Mouse (Mus musculus) CD8-positive naive resting alpha-beta T cell, adult 2 months (primary cell): ENCODE results near the gene Fxyd5.

Experiments used
- DNase-seq, 2 experiments: peaks; one replicate each; pipeline ENCODE4 v3.0.0; 2022; ENCODE audit warnings: low read depth in 2 of 2, low spot score in 2 of 2

Fxyd5 gene

DNA sequence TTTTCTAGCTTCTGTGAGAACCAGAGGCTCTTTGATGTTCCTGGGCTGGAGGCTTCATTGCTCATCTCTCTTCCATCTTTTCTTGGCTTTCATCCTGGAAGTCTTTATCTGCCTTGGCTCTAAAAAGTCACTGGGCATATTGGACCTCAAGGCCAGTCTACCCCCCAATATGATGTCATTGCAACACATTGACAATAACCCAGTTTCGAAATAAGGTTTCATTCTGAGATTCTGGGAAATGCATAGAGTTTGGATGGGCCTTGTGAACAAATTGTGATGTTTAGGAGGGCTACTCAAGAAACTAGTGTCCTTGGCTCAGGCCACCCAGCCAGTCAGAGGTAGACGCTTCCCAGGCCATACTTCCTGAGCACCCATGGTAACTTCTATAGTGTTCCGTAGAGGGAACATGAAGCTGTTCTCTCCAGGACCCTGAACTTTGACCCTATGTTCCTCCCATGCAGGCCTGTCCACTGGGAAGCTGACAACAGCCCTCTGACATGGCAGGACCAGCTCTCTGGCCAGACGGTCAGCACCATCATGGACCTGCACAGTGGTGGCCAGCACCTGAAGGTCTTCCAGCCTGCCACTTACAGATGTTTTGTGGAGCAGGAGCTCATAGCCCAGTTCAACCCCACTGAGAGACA, 53.6 kb downstream of the Fxyd5 start:
- DNase-seq, result no peak

DNA sequence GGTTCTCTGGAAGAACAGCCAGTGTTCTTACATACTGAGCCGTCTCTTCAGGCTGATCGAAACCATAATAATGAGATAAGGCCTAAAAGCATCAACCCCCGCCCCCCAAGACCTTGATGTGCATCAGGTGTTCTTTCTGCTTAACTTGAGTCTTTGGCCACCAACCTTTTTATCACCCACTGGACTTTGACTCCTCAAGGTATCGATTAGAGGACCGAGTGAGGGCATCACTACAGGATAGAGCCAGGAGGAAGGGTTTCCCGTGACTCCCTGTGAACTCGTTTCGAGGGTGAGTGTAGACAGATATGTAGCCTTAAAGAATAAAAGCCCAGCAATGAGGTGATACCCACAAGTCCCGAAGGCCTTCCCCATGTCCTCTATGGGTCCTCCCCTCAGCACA, 56.9 kb downstream of the Fxyd5 start:
- no peak for DNase-seq
